Mouse (Mus musculus): ENCODE data around the gene Bub1b. TPM values are rescaled to one million over a fixed set of nuclear protein-coding genes. Genes with fewer than 3 reads are reported as not detected.

Bub1b gene
- polyA plus RNA-seq, 1 experiment from 2014 or later: 135 TPM

GRCm38 (mm10) chr2:118671728-118672127 is 73.7 kb downstream of the Bub1b start:
- 30% methylated on average over 1 of the region's 1 CpGs for WGBS
- no peak overlapping the region for H3K9ac ChIP-seq (replicated peaks; ENCODE audit: low read length)
- no peak overlapping the region for H3K4me2 ChIP-seq (ENCODE audit: low read depth, low read length)
- H3K9me3 ChIP-seq (replicated peaks; ENCODE audit: control insufficient read depth, low read length): no peaks in the 10 kb centered on the region
- H3K4me1 ChIP-seq (ENCODE audit: control insufficient read depth, insufficient read depth, low read length): no peaks in the 10 kb centered on the region
- DNase-seq (ENCODE audit: low spot score) (no peak), ATAC-seq (replicated peaks; ENCODE audit: insufficient number of reproducible peaks, low FRiP score, low TSS enrichment, low read depth) (no peak)
- H3K4me3 ChIP-seq (ENCODE audit: low read depth, low read length): no peak overlapping the region
- H3K27me3 ChIP-seq (ENCODE audit: control insufficient read depth, insufficient read depth, low read length): peaks cover 29% of the 10 kb centered on the region
- H3K27ac ChIP-seq (replicated peaks; ENCODE audit: low read depth, low read length): no peak overlapping the region
- H3K36me3 ChIP-seq (replicated peaks; ENCODE audit: control insufficient read depth, insufficient read depth, low read depth, low read length): no peaks in the 10 kb centered on the region

- DNase-seq (ENCODE audit: low spot score): no peak
- Histone ChIP-seq H3K9ac (replicated peaks; ENCODE audit: low read length) (no peak overlapping the region), H3K27ac (replicated peaks; ENCODE audit: low read depth, low read length) (no peak overlapping the region), H3K9me3 (replicated peaks; ENCODE audit: control insufficient read depth, low read length) (no peaks in the 10 kb centered on the region), H3K4me3 (ENCODE audit: low read depth, low read length) (no peak overlapping the region), H3K27me3 (ENCODE audit: control insufficient read depth, insufficient read depth, low read length) (peaks cover 44% of the 10 kb centered on the region), H3K36me3 (replicated peaks; ENCODE audit: control insufficient read depth, insufficient read depth, low read depth, low read length) (no peaks in the 10 kb centered on the region), H3K4me2 (ENCODE audit: low read depth, low read length) (no peak overlapping the region), H3K4me1 (ENCODE audit: control insufficient read depth, insufficient read depth, low read length) (peaks cover 3% of the 10 kb centered on the region; the same call in 1 of the 2 replicates)
- 30% methylated on average over 15 of the region's 15 CpGs for WGBS
- no peak for ATAC-seq (replicated peaks; ENCODE audit: insufficient number of reproducible peaks, low FRiP score, low TSS enrichment, low read depth)
These were observed 75.9 kb downstream of the Bub1b start for GRCm38 (mm10) chr2:118673686-118674465.

GRCm38 (mm10) chr2:118674500-118674899 is 76.5 kb downstream of the Bub1b start:
- Histone ChIP-seq H3K9me3 (replicated peaks; ENCODE audit: control insufficient read depth, low read length) (no peaks in the 10 kb centered on the region), H3K36me3 (replicated peaks; ENCODE audit: control insufficient read depth, insufficient read depth, low read depth, low read length) (no peaks in the 10 kb centered on the region), H3K27me3 (ENCODE audit: control insufficient read depth, insufficient read depth, low read length) (peaks cover 44% of the 10 kb centered on the region), H3K4me1 (ENCODE audit: control insufficient read depth, insufficient read depth, low read length) (peaks cover 3% of the 10 kb centered on the region; the same call in 1 of the 2 replicates), H3K4me2 (ENCODE audit: low read depth, low read length) (no peak overlapping the region), H3K4me3 (ENCODE audit: low read depth, low read length) (no peak overlapping the region), H3K27ac (replicated peaks; ENCODE audit: low read depth, low read length) (no peak overlapping the region), H3K9ac (replicated peaks; ENCODE audit: low read length) (no peak overlapping the region)
- WGBS: 13% methylated on average over 7 of the region's 7 CpGs
- ATAC-seq (replicated peaks; ENCODE audit: insufficient number of reproducible peaks, low FRiP score, low TSS enrichment, low read depth): no peak
- DNase-seq (ENCODE audit: low spot score): no peak

- peak; percentile 42; the same call in 1 of the 2 replicates for ATAC-seq (replicated peaks; ENCODE audit: insufficient number of reproducible peaks, low FRiP score, low TSS enrichment, low read depth)
- WGBS: under 1% methylated on average over 73 of the region's 89 CpGs
- peak overlapping the region; percentile 40 for H3K9ac ChIP-seq (replicated peaks; ENCODE audit: low read length)
- no peak for DNase-seq (ENCODE audit: low spot score)
- H3K4me2 ChIP-seq (ENCODE audit: low read depth, low read length): peak overlapping the region; percentile 89
- peaks cover 44% of the 10 kb centered on the region for H3K27me3 ChIP-seq (ENCODE audit: control insufficient read depth, insufficient read depth, low read length)
- no peaks in the 10 kb centered on the region for H3K9me3 ChIP-seq (replicated peaks; ENCODE audit: control insufficient read depth, low read length)
- peaks cover 3% of the 10 kb centered on the region; the same call in 1 of the 2 replicates for H3K4me1 ChIP-seq (ENCODE audit: control insufficient read depth, insufficient read depth, low read length)
- peak overlapping the region; percentile 43 for H3K4me3 ChIP-seq (ENCODE audit: low read depth, low read length)
- no peak overlapping the region for H3K27ac ChIP-seq (replicated peaks; ENCODE audit: low read depth, low read length)
- no peaks in the 10 kb centered on the region for H3K36me3 ChIP-seq (replicated peaks; ENCODE audit: control insufficient read depth, insufficient read depth, low read depth, low read length)
These were observed 79.1 kb downstream of the Bub1b start for GRCm38 (mm10) chr2:118676839-118677741.

GRCm38 (mm10) chr2:118677817-118678216 is 79.8 kb downstream of the Bub1b start:
- Histone ChIP-seq H3K27me3 (ENCODE audit: control insufficient read depth, insufficient read depth, low read length) (peaks cover 44% of the 10 kb centered on the region), H3K4me2 (ENCODE audit: low read depth, low read length) (peak overlapping the region; percentile 89), H3K4me1 (ENCODE audit: control insufficient read depth, insufficient read depth, low read length) (peaks cover 3% of the 10 kb centered on the region; the same call in 1 of the 2 replicates), H3K9me3 (replicated peaks; ENCODE audit: control insufficient read depth, low read length) (no peaks in the 10 kb centered on the region), H3K36me3 (replicated peaks; ENCODE audit: control insufficient read depth, insufficient read depth, low read depth, low read length) (no peaks in the 10 kb centered on the region), H3K9ac (replicated peaks; ENCODE audit: low read length) (no peak overlapping the region), H3K4me3 (ENCODE audit: low read depth, low read length) (peak overlapping the region; percentile 43; the same call in 1 of the 2 replicates), H3K27ac (replicated peaks; ENCODE audit: low read depth, low read length) (no peak overlapping the region)
- DNase-seq (ENCODE audit: low spot score) (no peak), ATAC-seq (replicated peaks; ENCODE audit: insufficient number of reproducible peaks, low FRiP score, low TSS enrichment, low read depth) (no peak)
- 20% methylated on average over 4 of the region's 4 CpGs for WGBS

- no peak overlapping the region for H3K4me2 ChIP-seq (ENCODE audit: low read depth, low read length)
- H3K4me3 ChIP-seq (ENCODE audit: low read depth, low read length): no peak overlapping the region
- ATAC-seq (replicated peaks; ENCODE audit: insufficient number of reproducible peaks, low FRiP score, low TSS enrichment, low read depth) (no peak), DNase-seq (ENCODE audit: low spot score) (no peak)
- peaks cover 34% of the 10 kb centered on the region for H3K27me3 ChIP-seq (ENCODE audit: control insufficient read depth, insufficient read depth, low read length)
- H3K9me3 ChIP-seq (replicated peaks; ENCODE audit: control insufficient read depth, low read length): no peaks in the 10 kb centered on the region
- no peak overlapping the region for H3K27ac ChIP-seq (replicated peaks; ENCODE audit: low read depth, low read length)
- H3K36me3 ChIP-seq (replicated peaks; ENCODE audit: control insufficient read depth, insufficient read depth, low read depth, low read length): no peaks in the 10 kb centered on the region
- H3K4me1 ChIP-seq (ENCODE audit: control insufficient read depth, insufficient read depth, low read length): peaks cover 3% of the 10 kb centered on the region; the same call in 1 of the 2 replicates
- WGBS: 78% methylated on average over 3 of the region's 3 CpGs
- H3K9ac ChIP-seq (replicated peaks; ENCODE audit: low read length): no peak overlapping the region
These were observed 81.6 kb downstream of the Bub1b start for GRCm38 (mm10) chr2:118679577-118679976.

- H3K27me3 ChIP-seq (ENCODE audit: control insufficient read depth, insufficient read depth, low read length): peaks cover 22% of the 10 kb centered on the region
- no peaks in the 10 kb centered on the region for H3K36me3 ChIP-seq (replicated peaks; ENCODE audit: control insufficient read depth, insufficient read depth, low read depth, low read length)
- no peak overlapping the region for H3K27ac ChIP-seq (replicated peaks; ENCODE audit: low read depth, low read length)
- no peak overlapping the region for H3K4me2 ChIP-seq (ENCODE audit: low read depth, low read length)
- no peaks in the 10 kb centered on the region for H3K9me3 ChIP-seq (replicated peaks; ENCODE audit: control insufficient read depth, low read length)
- WGBS: 94% methylated on average over 6 of the region's 6 CpGs
- DNase-seq (ENCODE audit: low spot score) (no peak), ATAC-seq (replicated peaks; ENCODE audit: insufficient number of reproducible peaks, low FRiP score, low TSS enrichment, low read depth) (no peak)
- H3K9ac ChIP-seq (replicated peaks; ENCODE audit: low read length): no peak overlapping the region
- H3K4me3 ChIP-seq (ENCODE audit: low read depth, low read length): no peak overlapping the region
- H3K4me1 ChIP-seq (ENCODE audit: control insufficient read depth, insufficient read depth, low read length): peaks cover 3% of the 10 kb centered on the region; the same call in 1 of the 2 replicates
These were observed 82.9 kb downstream of the Bub1b start for GRCm38 (mm10) chr2:118680926-118681325.

Measured in embryonic facial prominence, embryonic 11.5 days (tissue).